Mouse (Mus musculus): Measurements from ENCODE around the gene Rfx8. TPM values are rescaled to one million over a fixed set of nuclear protein-coding genes. Genes with fewer than 3 reads are reported as not detected.

Gene Rfx8
- polyA plus RNA-seq, 1 experiment, result 0.26 TPM

DNA sequence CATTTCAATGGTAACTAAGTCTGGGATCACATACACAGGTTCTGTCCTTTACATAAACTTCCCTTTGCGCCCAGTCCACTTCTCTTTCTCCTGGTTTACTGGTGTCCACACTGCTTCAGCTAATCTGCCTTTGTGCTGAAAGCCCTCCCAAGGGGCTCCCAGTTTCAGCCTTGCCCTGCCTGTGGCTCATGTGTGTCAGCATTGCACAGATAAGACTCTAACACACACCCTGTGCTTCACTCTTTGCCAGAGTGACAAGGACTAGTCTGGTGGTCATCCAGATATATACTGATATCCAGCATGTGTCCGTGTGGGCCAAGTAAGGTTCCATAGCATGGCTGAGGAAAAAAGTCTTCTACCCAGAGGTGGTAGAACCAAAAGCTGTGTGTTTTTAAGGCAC is 14.7 kb upstream of the Rfx8 start:
- DNase-seq (ENCODE audit: extremely low spot score in 1 of 2, low spot score in 1 of 2), result no peak

DNA sequence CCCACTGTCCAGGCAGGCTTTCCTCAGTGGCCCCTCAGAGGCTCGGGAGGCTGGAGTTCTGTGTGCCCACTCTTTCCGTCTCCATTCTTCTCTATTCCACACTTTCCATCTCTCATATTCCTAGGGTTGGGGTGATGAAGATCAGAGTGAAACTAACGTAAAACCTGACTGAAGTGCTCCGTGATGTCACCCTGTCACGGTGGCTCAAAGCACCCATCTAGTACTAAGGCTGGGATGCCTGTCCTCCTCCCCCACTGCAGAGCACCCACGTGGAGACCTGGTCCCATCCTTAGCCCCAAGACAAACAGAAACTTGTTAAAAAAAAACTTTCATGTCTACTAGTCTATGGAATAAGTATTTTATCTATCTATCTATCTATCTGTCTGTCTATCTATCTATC is 14.1 kb upstream of the Rfx8 start:
- no peak for DNase-seq (ENCODE audit: extremely low spot score in 1 of 2, low spot score in 1 of 2)

DNA sequence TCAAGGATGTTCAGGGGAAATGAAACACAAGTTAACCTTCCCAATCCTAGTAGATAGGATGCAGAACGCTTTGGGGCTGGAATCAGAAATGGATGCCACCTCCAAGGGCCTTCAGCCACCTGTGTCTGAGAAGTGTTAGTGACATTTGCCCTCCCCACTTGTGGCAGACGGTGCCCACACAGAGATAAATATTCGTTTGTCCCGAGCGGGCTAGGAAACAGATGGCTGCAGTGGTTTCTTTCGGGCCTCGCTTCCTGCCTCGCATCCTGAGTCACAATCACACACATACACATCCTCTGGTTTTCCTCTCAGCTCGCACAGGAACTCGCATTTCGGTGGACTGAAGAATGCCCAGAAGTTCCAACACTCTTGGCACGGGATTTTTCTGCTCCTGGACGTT is 13.5 kb upstream of the Rfx8 start:
- no peak for DNase-seq (ENCODE audit: extremely low spot score in 1 of 2, low spot score in 1 of 2)

DNA sequence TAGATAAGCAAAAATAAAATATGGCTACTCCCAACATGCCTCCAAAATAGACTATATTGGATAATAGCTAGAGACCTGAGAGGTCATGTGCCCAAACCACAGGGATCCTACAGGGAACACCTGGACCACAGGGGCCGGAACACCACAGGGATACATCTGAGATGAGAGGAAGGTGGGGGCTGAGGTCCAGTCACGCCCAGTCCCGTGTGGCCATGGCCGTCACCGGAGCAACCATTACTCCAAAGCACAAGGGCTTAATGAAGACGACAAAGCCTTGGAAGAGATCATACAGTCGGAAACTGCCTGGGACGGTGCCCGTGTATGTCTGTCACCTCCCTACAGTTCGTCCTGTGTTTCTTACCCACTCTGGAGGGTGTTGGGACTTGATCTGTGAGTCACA is 13.1 kb upstream of the Rfx8 start:
- DNase-seq (ENCODE audit: extremely low spot score in 1 of 2, low spot score in 1 of 2), result no peak

DNA sequence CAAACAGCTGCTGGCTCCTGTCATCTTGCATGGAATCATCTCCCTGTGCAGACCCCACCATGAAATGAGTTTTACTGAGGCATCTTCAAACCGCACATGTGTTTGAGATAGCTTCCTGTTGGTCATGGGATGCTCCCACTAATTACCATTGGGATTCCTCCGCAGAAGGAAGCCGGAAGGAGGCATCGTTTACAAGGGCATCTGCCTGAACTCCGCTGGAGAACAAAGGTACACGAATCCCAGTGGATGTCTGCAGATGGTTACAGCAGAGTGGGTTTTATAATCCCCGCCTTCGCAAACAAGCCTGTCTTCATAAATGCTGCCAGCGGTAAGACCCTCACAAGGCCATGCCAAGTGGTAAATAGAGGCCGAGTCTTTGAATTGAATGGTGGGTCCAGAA is 11.3 kb upstream of the Rfx8 start:
- DNase-seq (ENCODE audit: extremely low spot score in 1 of 2, low spot score in 1 of 2), result no peak

DNA sequence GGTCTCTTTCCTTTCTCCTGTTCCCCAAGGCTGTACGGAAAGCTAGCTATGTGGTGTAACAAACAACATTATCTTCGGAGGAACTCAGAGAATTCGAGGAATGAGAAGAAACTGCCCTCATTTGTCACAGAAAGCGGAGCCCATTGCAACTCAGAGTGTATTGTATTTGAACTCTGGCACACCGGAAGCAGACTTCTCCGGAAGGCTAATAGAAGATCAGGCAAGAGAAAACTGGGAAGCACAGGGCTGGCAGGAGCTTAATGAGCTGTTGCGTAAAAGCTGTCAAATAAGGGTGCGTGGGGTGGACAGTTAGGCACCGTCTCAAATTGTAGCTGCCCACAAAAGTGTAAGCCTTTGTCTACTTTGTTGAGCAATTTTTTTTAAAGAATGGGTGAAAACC is 10.7 kb upstream of the Rfx8 start:
- DNase-seq (ENCODE audit: extremely low spot score in 1 of 2, low spot score in 1 of 2), result no peak

DNA sequence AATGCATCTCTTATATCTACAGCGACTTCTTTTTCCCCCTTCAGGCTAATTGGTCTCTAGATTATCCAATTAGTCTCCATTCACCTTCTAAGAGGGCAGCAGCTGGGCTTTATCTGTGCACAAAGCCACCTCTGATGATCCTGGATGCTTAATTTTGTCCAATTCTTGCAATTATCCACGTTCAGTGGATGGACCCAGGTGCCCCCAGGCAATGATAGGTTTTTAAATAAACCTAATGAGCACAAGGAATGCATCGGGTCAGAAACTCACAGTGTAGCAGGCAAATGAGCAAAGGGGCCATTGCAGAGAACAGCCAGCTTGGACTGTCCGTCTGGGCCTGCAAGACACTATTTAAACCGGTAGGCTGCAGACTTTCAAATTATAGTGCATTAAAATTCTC is 10.1 kb upstream of the Rfx8 start:
- DNase-seq (ENCODE audit: extremely low spot score in 1 of 2, low spot score in 1 of 2), result no peak

DNA sequence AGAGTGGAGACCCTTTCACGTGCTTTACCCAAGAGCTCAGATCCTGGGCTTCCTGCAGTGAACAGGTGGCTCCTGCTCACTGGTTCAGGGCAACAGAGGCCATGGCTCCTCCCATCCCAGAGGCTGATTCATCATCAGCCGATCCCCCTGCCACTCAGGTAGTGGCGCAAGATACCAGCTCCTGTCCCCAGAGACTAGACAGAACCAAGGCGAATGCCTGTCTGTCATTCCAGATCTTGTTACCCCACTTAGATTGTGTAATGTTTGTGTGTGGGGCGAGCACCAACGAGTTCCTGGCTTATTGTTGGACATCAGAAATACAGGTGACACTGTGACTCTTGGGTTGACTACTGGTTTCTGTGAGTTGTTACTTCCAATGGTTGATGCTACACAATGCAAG is 9.1 kb upstream of the Rfx8 start:
- DNase-seq (ENCODE audit: extremely low spot score in 1 of 2, low spot score in 1 of 2), result no peak

DNA sequence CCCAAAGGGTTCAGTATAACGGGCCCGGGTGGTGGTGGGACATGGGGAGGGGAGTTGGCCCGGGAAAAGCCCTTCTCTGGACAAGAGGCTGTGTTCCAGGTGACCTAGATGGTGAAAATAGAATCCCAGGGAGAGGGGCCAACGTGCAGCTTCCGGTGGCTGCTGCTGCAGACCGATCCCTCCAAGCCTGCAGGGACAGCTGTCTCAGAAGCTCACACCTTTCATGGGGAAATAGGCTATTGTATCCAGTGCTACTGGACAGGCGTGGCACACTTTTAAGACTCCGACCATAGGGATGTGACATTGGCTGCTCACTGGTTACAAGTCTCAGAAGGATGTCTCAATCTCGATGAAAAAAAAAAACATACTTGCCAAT is 542 bp upstream of the Rfx8 start:
- no peak for DNase-seq (ENCODE audit: extremely low spot score in 1 of 2, low spot score in 1 of 2)

DNA sequence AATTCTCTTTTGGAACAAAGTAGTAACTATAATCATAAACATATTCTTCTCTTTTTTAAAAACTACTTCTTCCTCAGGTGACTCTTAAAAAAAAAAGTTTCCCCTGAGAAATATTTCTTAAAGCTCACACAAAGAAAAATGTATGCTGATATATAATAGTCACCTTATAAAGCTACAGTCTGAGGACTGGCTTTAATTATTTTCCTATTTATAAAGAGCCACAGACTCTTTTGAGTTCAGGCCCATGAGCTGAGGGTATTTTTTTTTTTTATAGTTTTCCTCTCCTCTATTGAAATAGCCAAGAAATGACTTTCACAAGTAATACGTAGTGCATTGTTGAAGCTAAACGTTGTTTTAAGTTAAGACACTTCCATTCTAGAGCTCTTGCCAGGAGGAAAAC is 611 bp downstream of the Rfx8 start:
- DNase-seq (ENCODE audit: extremely low spot score in 1 of 2, low spot score in 1 of 2), result no peak

DNA sequence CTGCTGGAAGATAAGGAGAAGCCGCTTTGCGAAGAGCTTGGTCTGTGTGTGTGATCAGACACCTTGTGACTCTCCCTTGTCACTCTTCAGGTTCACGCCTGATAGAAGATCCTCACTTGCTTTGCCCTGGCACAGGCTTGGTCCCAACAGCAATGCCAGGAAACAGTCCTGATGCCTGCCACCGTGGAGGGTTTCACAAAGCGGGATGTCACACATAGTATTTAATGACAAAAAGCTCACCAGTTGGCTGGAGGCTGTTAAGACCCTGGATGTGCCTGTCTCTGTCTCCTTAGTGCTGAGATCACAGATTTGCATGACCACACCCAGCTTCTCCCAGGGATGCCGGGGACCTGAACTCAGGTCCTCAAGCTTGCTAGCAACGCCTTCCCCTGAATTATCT is 5.2 kb downstream of the Rfx8 start:
- no peak for DNase-seq (ENCODE audit: extremely low spot score in 1 of 2, low spot score in 1 of 2)

DNA sequence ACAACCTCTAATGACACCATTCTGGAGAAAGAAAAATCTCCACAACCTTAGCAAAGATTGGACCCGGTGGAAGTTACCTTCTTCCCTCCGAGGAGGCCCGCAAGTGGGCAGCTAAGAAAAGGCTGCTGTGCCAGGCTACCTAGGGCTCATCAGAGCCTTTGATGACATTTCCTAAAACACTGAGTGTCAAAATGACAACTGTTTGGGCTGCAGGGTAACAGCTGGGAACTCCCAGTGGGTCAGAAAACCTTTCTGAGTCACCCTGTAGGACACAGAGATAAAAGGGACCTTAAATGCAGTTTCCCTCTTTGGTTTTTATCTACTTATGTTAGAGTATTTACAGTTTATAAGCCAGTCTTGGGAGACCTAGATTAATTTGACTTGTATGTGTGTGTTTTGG is 6.1 kb downstream of the Rfx8 start:
- no peak for DNase-seq (ENCODE audit: extremely low spot score in 1 of 2, low spot score in 1 of 2)

DNA sequence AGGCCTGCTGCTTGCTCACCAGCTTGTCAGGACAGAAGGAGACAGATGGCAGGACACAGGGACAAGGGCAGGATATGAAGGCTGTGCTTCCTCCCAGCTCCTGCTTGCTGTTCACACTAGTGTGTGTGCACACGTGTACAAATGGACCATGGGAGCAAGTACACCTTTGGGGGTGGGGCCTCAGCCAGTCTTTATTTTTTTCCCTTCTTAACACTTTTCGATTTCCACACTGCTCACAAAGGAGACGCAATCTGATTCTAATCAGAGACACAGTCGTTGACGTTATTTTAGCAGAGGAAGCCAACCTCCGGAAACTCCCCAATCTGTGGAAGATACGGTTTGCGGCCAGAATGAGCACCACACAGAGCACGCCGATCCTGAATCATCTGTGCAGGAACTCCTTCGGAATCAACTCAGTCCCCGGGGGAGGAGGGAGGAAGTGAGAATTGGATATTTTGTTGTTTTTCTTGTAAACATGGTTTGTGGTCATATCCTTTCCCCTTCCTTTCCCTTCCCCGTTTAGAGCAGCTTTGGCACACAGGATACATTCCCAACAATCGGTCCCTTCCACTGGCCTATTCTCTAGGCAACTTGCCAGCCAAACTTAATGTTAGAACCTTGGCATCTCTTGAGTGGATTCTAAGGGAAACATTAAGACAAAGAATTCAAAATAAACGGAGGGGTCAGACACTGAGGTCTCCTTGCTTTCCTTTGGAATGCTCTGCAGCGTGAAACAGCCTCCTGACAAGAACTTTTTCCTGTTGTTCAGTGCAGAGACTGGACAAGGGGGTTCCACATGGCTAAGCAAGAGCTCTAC is 6.7 kb downstream of the Rfx8 start:
- DNase-seq (ENCODE audit: extremely low spot score in 1 of 2, low spot score in 1 of 2), result no peak

DNA sequence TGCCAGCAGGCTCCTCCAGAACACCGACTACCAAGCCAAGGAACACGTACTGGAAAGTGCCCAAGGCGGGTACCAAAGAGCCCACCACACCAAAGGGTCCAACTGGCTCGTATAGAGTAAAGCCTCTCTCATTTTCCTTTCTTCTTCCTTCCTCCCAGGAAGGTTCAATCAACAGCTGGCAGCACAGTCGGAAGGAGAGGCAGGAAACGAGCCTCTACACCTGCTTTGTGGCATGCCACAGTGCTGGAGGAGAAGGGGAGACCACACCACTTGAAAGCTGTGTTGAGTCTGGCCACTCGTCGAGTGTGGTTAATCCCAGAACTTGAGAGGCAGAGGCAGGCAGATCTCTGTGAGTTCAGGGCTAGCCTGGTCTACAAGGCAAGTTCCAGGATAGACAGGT is 7.5 kb downstream of the Rfx8 start:
- no peak for DNase-seq (ENCODE audit: extremely low spot score in 1 of 2, low spot score in 1 of 2)

DNA sequence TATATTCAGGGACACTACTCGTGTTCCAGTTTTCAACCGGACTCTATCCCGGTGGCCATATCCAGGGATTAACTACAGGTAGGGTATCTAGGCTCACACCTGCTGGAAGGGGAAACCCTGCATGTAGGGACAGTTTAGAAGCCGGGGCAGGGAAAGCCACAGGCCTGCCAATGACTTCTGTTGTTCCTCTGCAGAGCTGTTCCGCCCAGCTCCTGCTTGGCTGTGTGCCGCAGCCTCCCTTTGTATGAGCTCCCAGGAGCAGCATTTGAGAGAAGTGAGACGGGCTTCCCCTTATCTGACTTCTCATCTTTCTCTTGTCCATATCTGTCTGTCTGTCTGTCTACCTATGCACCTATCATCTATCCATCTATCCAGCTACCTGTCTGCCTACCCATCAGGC is 8.5 kb downstream of the Rfx8 start:
- no peak for DNase-seq (ENCODE audit: extremely low spot score in 1 of 2, low spot score in 1 of 2)

DNA sequence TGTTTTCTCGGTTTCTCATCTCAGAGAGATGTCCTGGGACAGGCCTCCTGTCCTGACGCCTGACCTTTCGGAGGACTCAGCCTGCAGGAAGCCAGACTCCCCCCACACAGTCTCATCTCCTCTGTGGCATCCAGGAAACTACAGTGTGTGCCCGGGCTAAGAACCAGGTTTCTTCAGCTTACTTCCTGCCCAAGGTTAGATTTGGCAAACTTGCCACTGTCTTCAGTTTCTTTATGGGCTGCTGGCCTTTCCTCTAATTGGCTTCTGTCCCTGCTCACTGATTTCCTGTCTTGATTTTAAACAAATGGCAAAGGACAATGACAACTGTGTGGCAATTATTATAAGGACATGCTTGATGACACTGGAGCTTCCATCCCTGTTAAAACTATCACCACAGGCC is 10.2 kb downstream of the Rfx8 start:
- DNase-seq (ENCODE audit: extremely low spot score in 1 of 2, low spot score in 1 of 2), result no peak

DNA sequence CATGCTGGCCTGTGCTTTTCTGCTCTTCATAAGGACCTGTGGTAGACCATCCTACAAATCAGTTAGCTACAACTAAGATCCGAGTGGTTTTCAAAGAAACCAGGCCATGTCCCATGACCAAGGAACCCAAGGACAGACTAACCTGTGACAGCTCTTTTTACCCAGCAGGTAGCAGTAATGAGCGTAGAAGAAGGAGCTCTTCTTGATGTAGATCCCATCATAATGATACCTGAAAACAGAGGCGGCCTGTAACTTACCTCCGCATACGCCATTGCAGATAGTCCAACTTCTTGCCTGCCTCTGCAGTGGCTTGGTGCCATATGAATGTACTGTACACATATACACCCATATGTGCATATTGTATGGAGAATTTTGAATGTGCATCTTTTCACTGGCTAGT is 10.8 kb downstream of the Rfx8 start:
- no peak for DNase-seq (ENCODE audit: extremely low spot score in 1 of 2, low spot score in 1 of 2)

DNA sequence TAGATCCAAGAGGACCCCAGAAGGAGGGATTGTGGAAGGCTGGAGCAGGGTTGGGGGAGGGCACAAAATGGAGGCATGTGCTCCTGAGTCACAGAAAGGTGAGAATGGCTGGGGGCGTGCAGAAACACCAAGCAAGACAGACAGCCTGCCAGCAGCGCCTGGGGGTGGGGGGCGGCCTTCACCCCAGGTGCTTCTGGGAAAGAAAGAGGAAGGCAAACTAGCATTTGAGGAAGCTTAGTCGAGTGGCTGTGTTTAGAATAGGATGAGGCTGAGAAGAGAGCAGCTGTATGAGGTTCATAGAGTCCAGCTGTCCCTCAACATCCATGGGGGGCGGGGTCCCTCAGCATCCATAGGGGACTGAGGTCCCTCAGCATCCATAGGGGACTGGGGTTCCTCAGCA is 12.0 kb downstream of the Rfx8 start:
- DNase-seq (ENCODE audit: extremely low spot score in 1 of 2, low spot score in 1 of 2), result no peak

DNA sequence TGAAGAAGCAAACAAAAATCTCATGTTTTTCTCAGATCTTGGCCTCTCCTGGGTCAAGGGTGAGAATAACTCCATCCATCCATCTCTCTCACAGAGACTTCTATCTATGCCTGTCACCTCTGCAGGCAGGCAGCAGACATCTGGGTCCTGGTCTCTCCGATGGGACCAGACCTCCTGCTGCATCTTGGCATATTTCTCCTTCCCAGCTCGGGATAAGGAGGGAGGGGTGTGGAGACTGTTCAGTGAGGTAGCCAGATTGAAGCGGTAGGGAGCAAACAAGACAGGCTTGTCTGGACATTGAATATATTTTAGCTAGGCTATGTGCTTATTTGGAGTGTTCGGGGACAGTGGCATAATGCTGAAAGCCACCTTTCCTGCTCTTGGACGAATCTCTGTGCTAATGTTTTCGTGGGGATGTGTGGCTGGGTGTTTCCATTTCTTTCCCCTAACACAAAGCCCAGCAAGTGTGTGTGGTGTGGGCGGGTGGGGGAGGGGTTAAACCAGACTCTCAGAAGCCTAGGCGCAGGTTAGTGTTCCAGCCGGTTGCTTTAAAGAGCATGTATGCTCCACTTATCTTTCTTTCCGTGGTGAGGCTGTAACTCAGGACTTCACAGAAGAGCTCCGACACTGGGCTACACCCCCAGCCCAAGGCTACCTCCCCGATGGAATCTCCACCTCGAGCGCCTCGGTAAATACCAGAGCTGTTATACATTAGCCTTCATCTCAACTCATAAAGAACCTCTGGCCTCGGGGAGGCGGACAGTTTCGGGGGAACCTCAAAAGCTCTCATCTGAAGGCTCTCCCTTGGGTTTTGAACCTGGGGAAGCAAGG is 18.4 kb downstream of the Rfx8 start:
- no peak for DNase-seq (ENCODE audit: extremely low spot score in 1 of 2, low spot score in 1 of 2)

DNA sequence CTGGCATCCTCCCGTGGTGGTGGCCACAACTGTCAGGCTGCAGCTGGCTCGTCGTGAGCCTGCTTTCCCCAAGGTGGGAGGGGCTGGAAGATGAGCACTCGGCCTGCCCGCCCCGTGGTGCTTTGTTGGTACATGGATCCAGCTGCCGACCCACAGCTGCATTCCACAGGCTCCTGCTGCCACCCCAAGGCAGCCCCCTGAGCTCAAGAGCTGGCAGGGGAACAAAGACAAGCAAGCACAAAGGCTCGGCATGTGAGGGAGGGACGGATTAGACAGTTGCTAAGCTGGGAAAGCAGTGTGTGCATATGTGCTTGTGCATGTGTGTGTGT is 19.6 kb downstream of the Rfx8 start:
- no peak for DNase-seq (ENCODE audit: extremely low spot score in 1 of 2, low spot score in 1 of 2)

DNA sequence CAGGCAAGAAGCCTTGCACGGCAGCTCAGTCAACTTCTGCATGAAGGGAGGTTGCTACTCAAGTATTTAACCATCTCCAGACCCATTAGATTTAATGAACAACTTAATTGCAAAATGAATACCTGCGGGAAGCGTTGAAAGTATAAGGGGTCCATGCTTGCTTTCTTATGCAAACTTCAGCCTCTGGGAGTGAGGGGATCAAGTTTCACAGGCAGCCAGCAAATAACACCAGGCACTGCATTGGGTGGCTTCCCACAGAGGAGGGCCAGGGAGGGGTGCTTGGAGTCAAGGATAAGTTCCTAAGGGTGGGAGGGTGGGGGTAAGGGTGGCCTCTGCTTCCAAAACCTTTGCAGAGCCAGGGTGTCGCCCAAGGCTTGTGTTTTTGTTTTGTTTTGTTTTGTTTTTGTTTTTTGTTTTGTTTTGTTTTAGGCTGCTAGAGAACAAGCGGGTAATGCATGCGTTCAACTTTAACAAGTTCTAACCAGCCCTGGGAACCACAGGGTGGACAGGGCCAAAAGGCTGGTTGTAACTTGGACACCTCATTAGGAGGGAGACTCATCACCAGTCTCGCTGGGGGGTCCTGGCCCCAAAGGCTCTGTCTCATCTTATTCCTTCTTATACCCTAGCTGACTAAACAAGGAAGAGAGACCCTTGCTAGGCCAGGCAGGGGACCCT is 20.1 kb downstream of the Rfx8 start:
- no peak for DNase-seq (ENCODE audit: extremely low spot score in 1 of 2, low spot score in 1 of 2)

DNA sequence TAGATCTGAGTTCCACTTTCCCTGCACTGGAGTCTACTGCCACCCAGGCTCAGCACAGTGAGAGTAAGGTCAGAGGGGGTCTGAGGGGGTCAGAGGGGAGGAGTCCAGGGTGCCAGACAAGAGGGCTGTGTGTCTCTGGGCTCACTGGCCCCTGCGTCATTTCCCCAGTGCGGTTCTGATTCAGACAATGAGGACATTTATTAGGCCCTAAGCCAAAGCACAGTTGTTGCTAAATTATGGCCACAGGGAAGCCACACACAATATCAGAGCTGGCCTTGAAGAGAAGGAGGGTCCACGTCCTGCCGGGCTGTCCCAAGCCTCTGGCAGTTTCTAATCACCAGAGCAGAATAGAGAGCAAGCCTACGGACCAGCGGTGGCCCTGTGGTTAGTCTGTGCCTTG is 22.3 kb downstream of the Rfx8 start:
- no peak for DNase-seq (ENCODE audit: extremely low spot score in 1 of 2, low spot score in 1 of 2)

All from frontal cortex, adult 2 months (tissue).